Mouse (Mus musculus) C2C12 (cell line): ENCODE data around the gene Olfr523. TPM values are rescaled to one million over a fixed set of nuclear protein-coding genes. Genes with fewer than 3 reads are reported as not detected.

Source experiments
- H3K27me3 ChIP-seq: one replicate; pipeline ENCODE4 v1.6.1; 2011; ENCODE audit not compliant: control insufficient read depth, insufficient read depth, insufficient read length
- H3K36me3 ChIP-seq: one replicate; pipeline ENCODE4 v1.6.1; 2011; ENCODE audit not compliant: control insufficient read depth, insufficient read depth
- H3K4me3 ChIP-seq: one replicate; pipeline ENCODE4 v1.5.1; 2011; ENCODE audit warnings: mild to moderate bottlenecking, control low read depth; ENCODE audit not compliant: poor library complexity, insufficient read depth, severe bottlenecking
- H3K79me2 ChIP-seq: one replicate; pipeline ENCODE4 v1.6.1; 2011; ENCODE audit not compliant: control insufficient read depth, insufficient read depth
- H3K79me3 ChIP-seq: one replicate; pipeline ENCODE4 v1.6.1; 2011; ENCODE audit warnings: low read depth, control low read depth
- H3ac ChIP-seq: one replicate; pipeline ENCODE3; 2011; ENCODE audit warnings: low read depth; ENCODE audit not compliant: control insufficient read depth, insufficient read length
- CEBPB ChIP-seq: IDR thresholded peaks from one replicate; pipeline ENCODE4 v1.6.1; 2011; ENCODE audit warnings: low read depth, mild to moderate bottlenecking, control low read depth, moderate library complexity
- CTCF ChIP-seq: IDR thresholded peaks from one replicate; pipeline ENCODE4 v1.5.1; 2011; ENCODE audit not compliant: control insufficient read depth, insufficient read depth, insufficient read length
- FOSL1 ChIP-seq: IDR thresholded peaks from one replicate; pipeline ENCODE4 v1.8.0; 2011; ENCODE audit warnings: mild to moderate bottlenecking, low read length; ENCODE audit not compliant: poor library complexity, insufficient read depth, severe bottlenecking
- MAX ChIP-seq: IDR thresholded peaks from one replicate; pipeline ENCODE4 v1.6.1; 2011; ENCODE audit warnings: mild to moderate bottlenecking, control low read depth
- MYOD1 ChIP-seq: IDR thresholded peaks from one replicate; pipeline ENCODE4 v1.6.1; 2011; ENCODE audit warnings: low read depth; ENCODE audit not compliant: control insufficient read depth, insufficient read length
- MYOG ChIP-seq: IDR thresholded peaks from one replicate; pipeline ENCODE4 v1.6.1; 2011; ENCODE audit not compliant: control insufficient read depth, insufficient read length; ENCODE audit errors: extremely low read depth
- USF1 ChIP-seq: IDR thresholded peaks from one replicate; pipeline ENCODE4 v1.6.1; 2011; ENCODE audit warnings: low read depth, mild to moderate bottlenecking, control low read depth, moderate library complexity
- polyA plus RNA-seq: library from polyadenylated mRNA; unstranded; fragments of >200 nt; fragmentation: generic; extraction: Trizol; gene quantifications from one replicate; pipeline ENCODE4 v1.2.1, GENCODE M21; 2012; ENCODE audit warnings: missing spikeins

Olfr523 gene
- polyA plus RNA-seq, 1 experiment, result not detected

GRCm38 (mm10) chr7:140187721-140188390 lies 14.8 kb downstream of the Olfr523 start:
- Histone ChIP-seq H3K4me3 (no peak overlapping the region), H3ac (no peak overlapping the region), H3K79me3 (no peaks in the 10 kb centered on the region), H3K27me3 (peaks cover 4% of the 10 kb centered on the region), H3K79me2 (no peaks in the 10 kb centered on the region), H3K36me3 (no peaks in the 10 kb centered on the region)
- TF ChIP-seq MYOG (no peak), MAX (no peak), USF1 (no peak), CEBPB (no peak), FOSL1 (no peak), MYOD1 (no peak), CTCF (no peak)

DNA sequence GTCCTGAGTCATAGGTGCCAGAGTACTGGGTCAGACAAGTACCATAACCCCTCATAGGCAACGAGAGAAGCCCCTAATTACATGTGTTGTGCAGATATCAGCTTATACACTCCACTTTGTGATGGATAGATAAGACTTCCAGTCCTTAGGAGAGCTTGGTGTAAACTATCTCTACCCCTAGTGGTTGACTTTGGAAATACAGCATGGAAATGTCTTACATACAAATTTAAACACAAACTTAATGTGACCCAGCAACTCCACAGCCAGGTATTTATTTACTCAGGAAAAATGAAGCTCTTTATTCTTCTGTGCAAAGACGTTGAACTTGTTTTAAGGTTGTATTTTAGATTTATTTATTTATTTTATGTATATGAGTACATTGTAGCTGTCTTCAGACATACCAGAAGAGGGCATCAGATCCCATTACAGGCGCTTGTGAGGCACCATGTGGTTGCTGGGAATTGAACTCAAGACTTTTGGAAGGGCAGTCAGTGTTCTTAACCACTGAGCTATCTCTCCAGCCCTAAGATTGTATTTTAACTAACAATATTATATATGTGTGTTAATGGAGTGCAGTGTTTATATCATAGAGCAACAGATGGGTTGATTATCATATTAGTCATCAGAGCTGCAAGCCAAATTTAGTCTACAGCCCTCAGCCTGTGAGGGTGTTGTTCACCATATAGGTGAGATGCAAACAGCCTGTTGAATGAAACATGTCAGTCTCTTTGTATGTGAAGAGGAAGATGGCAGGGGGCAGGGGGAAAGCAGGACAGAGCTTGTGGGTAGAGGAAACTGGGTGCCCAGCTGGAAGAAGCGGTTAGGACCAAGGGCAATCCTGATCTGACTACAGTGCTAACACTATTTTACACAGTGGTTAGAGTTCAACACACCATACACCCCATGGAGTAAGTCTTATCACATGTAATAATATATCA lies 15.6 kb downstream of the Olfr523 start:
- Histone ChIP-seq H3K36me3 (no peaks in the 10 kb centered on the region), H3K79me3 (no peaks in the 10 kb centered on the region), H3K27me3 (peaks cover 3% of the 10 kb centered on the region), H3K79me2 (no peaks in the 10 kb centered on the region), H3K4me3 (no peak overlapping the region), H3ac (no peak overlapping the region)
- TF ChIP-seq CTCF (no peak), FOSL1 (no peak), MYOD1 (no peak), MAX (no peak), MYOG (no peak), CEBPB (no peak), USF1 (no peak)

DNA sequence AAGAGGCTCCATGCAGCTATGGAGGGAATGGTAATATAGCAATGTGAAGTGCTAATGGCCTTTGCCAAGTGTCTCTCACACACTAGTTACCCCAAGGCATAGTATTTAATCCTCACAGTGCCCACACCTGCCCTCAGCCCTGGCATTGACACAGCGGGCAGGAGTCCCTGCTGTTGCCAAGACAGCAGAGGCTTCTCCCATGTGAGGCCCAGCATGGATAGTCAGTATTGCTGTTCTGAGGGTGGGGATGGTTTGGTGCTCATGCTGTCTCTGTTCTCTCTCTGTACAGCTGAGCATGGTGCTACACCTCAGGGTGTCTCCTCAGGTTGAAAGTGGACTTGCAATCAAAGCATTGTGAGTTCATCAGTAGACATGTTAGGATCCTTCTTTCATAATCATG lies 17.4 kb downstream of the Olfr523 start:
- Histone ChIP-seq H3ac (no peak overlapping the region), H3K36me3 (no peaks in the 10 kb centered on the region), H3K79me2 (no peaks in the 10 kb centered on the region), H3K4me3 (no peak overlapping the region), H3K27me3 (no peaks in the 10 kb centered on the region), H3K79me3 (no peaks in the 10 kb centered on the region)
- TF ChIP-seq USF1 (no peak), MYOG (no peak), FOSL1 (no peak), MAX (no peak), CEBPB (no peak), CTCF (no peak), MYOD1 (no peak)

GRCm38 (mm10) chr7:140192445-140192844 lies 19.4 kb downstream of the Olfr523 start:
- no peak overlapping the region for H3K4me3 ChIP-seq
- TF ChIP-seq CTCF (no peak), USF1 (no peak), MYOG (no peak), FOSL1 (no peak), MAX (no peak)
- no peaks in the 10 kb centered on the region for H3K36me3 ChIP-seq
- H3K79me2 ChIP-seq, result no peaks in the 10 kb centered on the region
- H3K79me3 ChIP-seq, result no peaks in the 10 kb centered on the region
- H3K27me3 ChIP-seq, result no peaks in the 10 kb centered on the region
- H3ac ChIP-seq, result no peak overlapping the region

DNA sequence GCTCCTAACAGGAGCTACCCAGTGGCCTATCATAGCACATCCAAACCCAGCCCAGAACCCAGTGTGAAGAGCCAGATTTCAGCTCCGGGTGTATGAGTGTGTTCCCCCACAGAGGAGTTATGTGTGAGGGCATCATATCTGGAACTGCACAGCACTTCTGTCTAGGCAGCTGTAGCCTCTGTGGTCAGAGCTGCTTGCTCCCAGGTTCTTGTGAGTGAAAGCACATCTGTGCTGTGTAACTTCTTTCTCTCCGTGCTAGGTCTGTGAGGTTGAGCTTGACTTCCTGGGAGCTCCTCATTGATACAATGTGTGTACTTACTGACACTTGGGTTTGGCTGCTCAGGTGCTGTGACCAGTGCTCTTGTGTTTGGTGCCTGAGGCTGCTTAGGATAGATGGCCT lies 19.8 kb downstream of the Olfr523 start:
- H3ac ChIP-seq, result no peak overlapping the region
- TF ChIP-seq FOSL1 (no peak), MAX (no peak), CEBPB (no peak), CTCF (no peak), USF1 (no peak), MYOG (no peak), MYOD1 (no peak)
- H3K79me2 ChIP-seq, result no peaks in the 10 kb centered on the region
- H3K4me3 ChIP-seq, result no peak overlapping the region
- H3K79me3 ChIP-seq, result no peaks in the 10 kb centered on the region
- H3K36me3 ChIP-seq, result no peaks in the 10 kb centered on the region
- no peaks in the 10 kb centered on the region for H3K27me3 ChIP-seq

DNA sequence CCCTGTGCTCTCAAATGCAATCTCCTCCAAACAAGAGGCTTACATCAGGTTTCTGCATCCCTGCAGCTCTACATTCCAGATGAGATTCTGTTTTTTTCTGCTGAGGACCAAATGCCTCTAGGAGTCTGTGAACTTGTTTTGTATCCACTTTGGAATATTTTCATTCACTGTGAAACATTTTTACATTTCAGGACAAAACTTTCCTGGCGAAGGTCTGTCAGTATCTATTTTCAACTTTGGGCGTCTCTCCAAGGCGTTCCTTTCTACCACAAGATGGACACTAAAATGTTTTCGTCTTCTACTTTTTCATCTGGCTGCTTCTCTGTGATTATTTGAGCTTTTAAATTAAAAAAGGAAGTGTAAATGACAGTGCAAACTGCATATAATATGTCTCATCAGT lies 21.0 kb downstream of the Olfr523 start:
- no peak overlapping the region for H3ac ChIP-seq
- H3K79me3 ChIP-seq, result no peaks in the 10 kb centered on the region
- no peak for TF ChIP-seq FOSL1
- no peak for TF ChIP-seq CEBPB
- TF ChIP-seq MYOD1, result no peak
- TF ChIP-seq MYOG, result no peak
- TF ChIP-seq CTCF, result no peak
- TF ChIP-seq MAX, result no peak
- no peak for TF ChIP-seq USF1
- no peaks in the 10 kb centered on the region for H3K36me3 ChIP-seq
- no peak overlapping the region for H3K4me3 ChIP-seq
- no peaks in the 10 kb centered on the region for H3K27me3 ChIP-seq
- no peaks in the 10 kb centered on the region for H3K79me2 ChIP-seq
